Mouse (Mus musculus): Measurements from ENCODE around the gene Cpsf3.

Cpsf3 gene

DNA sequence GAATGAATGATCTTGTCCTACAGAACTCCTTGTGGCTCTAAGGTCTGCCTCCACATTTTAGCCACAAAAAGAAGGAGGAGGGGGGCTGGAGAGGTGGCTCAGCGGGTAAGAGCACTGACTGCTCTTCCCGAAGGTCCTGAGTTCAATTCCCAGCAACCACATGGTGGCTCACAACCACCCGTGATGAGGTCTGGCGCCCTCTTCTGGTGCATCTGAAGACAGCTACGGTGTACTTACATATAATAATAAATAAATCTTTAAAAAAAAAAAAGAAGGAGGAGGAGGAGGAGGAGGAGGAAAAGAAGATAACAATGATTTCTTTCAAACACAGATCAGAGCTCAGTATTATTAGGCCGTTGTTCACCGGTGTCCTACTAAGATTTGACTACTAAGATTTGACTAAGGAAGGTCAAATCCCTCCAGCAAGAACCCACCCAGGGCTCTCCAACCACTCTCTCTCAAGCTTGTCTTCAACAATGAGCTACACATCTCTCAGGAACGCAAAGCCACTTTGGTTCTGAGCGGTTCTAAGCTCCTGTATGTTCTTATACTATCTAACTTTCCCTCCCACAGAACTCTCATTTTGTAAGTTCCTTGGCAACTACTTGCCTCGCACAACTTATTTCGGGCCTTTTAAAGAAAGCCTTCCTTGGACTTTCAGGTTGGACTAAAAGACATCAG is at the start of gene Cpsf3:
Cpsf3 (plus strand) TSS at position 631 of the 681 bp plus-strand sequence.
- DNase-seq (ENCODE audit: low spot score), result no peak

- no peak for DNase-seq (ENCODE audit: low spot score)
These were observed 43.2 kb upstream of the Cpsf3 start for GRCm38 (mm10) chr12:21241965-21242364.

DNA sequence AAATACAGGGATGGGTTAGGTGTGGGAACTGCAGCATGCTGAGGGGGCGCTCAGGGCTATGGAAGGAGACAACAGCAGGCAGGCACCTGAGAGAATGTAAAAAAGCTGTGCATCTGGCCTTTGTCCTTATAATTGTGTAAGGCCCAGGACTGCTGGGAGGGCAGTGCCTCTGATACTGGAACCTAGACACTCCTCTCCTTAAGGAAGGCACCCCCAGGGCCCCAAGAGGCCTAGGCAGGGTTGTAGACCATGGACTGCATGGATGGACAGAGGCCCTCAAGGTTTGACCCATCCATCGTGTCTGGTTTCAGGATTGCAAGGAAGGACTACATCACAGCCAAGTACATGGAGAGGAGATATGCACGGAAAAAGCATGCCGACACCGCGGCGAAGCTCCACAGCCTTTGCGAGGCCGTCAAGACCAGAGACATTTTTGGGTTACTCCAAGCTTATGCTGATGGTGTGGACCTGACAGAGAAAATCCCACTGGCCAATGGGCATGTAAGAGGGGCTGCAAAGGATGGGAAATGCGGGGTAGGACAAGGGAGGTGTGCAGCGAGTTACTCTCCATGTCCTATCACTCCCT is 40.7 kb upstream of the Cpsf3 start:
- DNase-seq (ENCODE audit: low spot score), result no peak

- DNase-seq (ENCODE audit: low spot score), result no peak
These were observed 37.3 kb upstream of the Cpsf3 start for GRCm38 (mm10) chr12:21247711-21248392.

DNA sequence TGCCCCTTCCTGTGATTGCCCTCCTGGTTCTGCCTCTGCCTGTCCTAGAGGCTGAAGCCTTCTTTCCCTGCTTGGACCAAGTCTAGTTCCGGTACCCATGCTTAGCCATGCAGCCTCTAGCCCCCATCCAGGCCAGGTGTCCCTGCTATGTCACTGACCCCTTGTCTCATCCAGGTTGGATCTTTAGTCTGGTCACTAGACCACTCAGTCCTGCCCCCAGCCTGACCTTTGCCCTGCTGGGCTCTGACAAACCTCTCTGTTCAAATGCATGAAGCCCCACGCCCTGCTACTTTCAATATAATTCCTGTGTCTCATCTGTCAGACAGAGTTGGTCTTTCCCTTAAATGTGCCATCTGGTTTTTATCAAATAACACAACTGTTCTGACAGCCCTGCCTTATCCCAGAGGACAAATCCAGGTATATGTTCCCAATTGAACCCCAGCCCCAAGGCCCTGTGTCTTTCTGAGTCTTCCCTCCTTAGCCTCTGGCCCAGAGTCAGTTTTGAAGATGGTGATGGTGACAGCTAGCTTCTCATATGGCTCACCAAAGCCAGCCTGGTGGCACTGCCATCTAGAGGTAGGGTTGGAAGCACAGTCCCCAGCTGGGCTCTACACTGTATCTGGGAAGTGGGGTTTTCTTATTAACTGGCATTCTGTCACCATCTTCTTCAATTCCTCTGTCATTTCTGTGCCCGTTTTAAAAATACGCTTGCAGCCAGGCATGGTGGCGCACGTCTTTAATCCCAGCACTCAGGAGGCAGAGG is 24.5 kb upstream of the Cpsf3 start:
- peak; percentile 51 for DNase-seq (ENCODE audit: low spot score)

- DNase-seq (ENCODE audit: low spot score), result peak; percentile 79
These were observed 23.7 kb upstream of the Cpsf3 start for GRCm38 (mm10) chr12:21261521-21261920.

- DNase-seq (ENCODE audit: low spot score), result no peak
These were observed 21.9 kb upstream of the Cpsf3 start for GRCm38 (mm10) chr12:21263256-21263655.

- DNase-seq (ENCODE audit: low spot score), result no peak
These were observed 20.9 kb upstream of the Cpsf3 start for GRCm38 (mm10) chr12:21264241-21264640.

GRCm38 (mm10) chr12:21264970-21265369 is 20.2 kb upstream of the Cpsf3 start:
- no peak for DNase-seq (ENCODE audit: low spot score)

- no peak for DNase-seq (ENCODE audit: low spot score)
These were observed 19.7 kb upstream of the Cpsf3 start for GRCm38 (mm10) chr12:21265501-21265900.

GRCm38 (mm10) chr12:21265946-21266783 is 19.0 kb upstream of the Cpsf3 start:
- DNase-seq (ENCODE audit: low spot score), result peak; percentile 52

DNA sequence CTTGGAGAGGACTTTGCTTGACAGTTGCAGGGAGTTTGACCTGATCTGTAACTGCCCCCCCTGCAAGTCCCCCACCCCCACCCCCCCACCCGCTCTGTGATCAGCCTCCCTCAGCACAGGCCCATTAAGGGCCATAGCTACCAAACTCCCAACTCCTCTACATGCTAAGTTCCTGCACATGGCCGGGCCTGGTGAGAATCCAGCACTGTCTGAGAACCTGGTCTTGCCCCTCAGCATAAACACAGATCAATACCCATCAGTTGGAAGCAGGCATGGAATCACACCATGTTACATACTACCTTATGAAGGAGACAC is 18.4 kb upstream of the Cpsf3 start:
- DNase-seq (ENCODE audit: low spot score), result no peak

DNA sequence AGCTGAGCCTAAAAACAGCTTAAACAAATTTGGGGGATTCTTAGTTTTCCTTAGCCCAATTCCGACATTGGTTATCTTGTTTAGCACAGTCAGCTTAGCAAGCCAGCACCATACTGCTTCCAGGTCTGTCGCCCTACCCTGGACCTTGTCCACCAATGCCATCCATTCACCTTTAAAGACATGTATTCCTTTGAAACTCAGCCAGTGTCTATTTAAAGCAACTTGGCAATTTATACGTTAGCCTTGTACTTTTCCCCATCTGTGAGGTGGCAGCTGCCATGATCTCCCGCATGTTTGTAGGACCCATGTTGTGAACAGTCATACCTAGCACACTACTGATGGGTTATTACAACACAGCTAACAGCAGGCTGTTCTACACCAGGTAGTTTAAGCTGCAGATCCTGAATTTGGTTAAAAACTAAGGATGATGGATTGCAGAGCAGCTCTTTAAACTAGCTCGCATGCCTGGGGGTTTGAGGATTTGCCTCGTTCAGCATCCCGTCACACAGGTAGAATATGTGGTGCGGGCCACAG is 17.0 kb upstream of the Cpsf3 start:
- no peak for DNase-seq (ENCODE audit: low spot score)

- no peak for DNase-seq (ENCODE audit: low spot score)
These were observed 10.7 kb upstream of the Cpsf3 start for GRCm38 (mm10) chr12:21274446-21274845.

DNA sequence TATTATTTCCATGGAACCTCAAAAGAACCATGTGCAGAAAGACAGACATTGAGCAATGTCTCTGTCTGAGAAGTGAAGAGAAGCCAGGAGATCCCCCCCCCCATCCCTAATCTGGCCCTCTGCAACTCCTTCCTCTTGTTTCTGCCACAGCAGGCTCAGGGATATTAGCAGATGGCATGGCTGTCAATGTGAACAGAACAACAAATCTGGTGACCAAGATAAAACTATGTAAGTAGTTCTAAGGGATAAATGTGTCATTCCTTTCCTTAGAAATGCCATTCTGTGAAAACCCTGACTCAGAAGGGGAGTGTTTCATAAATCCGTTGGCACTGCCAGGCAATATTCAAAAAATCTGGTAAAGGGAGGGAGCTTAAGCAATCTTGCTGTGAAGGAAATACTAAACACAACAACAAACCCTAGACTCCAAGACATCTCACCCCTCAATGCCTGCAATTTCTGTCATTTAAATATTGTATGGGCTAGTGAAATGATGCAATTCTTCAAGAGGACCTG is 7.8 kb upstream of the Cpsf3 start:
- peak; percentile 71 for DNase-seq (ENCODE audit: low spot score)

- DNase-seq (ENCODE audit: low spot score), result peak; percentile 55
These were observed 484 bp downstream of the Cpsf3 start for GRCm38 (mm10) chr12:21285508-21286242.

DNA sequence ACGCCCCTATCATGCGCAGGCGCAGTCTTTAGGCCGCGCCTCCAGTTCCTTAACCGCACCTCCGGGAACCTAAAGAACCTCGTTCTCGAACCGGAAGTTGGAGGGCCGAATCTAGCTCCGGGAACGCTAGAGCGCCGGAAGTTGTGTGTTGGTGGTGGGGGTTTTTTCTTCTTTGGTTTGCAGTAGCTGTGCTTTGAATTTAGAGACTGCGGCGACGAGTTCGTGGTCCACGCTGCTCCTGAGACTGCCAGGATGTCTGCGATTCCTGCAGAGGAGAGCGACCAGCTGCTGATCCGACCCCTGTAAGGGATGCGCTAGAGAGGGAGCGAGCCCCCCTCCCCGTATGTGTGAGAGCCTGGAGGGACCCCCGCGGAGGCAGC is 1.0 kb downstream of the Cpsf3 start, which contains the start of gene Itgb1bp1:
Itgb1bp1 (minus strand) TSS at position 42 of the 380 bp plus-strand sequence.
- peak; percentile 99 for DNase-seq (ENCODE audit: low spot score)

DNA sequence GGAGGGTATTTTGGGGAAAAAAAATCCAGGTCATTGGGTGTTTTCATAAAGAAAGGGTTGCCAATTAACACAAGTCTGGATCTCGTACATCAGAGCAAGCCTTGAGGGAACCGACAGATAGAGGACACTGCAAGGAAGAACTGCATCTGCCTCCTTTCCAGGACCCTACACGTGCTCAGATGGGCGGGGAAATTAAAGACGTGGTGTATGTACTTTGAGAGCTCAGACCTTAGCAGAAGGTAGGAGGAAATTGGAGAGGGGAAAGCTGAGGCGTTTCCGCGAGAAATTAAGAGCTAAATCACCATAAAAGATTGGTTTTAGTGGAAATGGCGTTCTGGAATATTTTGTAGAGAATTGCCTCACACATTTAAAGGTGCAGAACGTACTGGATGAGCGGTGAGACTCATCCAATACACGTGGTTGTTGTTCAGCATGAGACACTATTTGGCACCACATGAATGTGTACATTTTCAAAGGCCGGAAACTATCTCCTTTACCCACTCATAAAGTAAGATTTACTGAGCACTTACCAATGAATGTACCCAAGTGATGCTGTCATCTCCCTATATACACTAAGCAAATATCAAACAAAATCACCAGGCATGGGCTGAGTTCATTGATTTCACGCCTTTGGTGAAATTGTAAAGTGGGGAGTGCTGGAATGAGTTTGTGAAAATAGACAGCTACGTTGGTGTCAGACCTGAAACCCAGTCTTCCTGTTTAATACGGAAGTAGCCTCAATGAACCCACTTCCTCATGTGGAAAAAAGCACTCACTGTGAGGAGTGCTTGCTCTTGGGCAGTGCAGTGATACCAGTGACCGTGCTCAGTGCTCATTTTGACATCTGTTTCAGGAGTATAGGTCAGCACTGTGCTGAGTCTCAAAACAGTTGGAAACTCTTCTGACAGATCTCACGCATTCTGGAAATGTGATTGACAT is 1.8 kb downstream of the Cpsf3 start:
- DNase-seq (ENCODE audit: low spot score), result peak; percentile 32

GRCm38 (mm10) chr12:21288716-21289395 is 3.7 kb downstream of the Cpsf3 start:
- peak; percentile 33 for DNase-seq (ENCODE audit: low spot score)
